11 mouse cellular contexts compared by ENCODE assay signal in genomic region chr4:98461804-98462341, GRCm38 (mm10).
"Had no signal": no experiment of that assay in that cellular context is flagged by ENCODE, and none has a peak within 500 bp of the region (broad histone marks: within the 10 kb centered on the region; RNA-seq: fewer than 3 reads in every experiment).

No protein-coding gene starts in this region.

- H3K27ac ChIP-seq: liver, embryonic 14.5 days; neural tube, embryonic 13.5 days; stomach, embryonic 15.5 days had no signal

- H3K9me3 ChIP-seq: neural tube, embryonic 13.5 days; stomach, embryonic 15.5 days had no signal

- H3K4me3 ChIP-seq: neural tube, embryonic 13.5 days; stomach, embryonic 15.5 days had no signal

- H3K36me3 ChIP-seq: neural tube, embryonic 13.5 days; stomach, embryonic 15.5 days had no signal

- ATAC-seq: inflammation-experienced regulatory T-cells, adult 6 months; intestine, postnatal 0 days had no signal

- H3K9ac ChIP-seq: liver, embryonic 14.5 days; neural tube, embryonic 13.5 days; stomach, embryonic 15.5 days had no signal

- H3K4me1 ChIP-seq: neural tube, embryonic 13.5 days; stomach, embryonic 15.5 days had no signal

- H3K27me3 ChIP-seq: neural tube, embryonic 13.5 days; stomach, embryonic 15.5 days had no signal

- DNase-seq: kidney, adult 8-10 months; kidney, postnatal 4 days; left cerebral cortex, postnatal 4 days; lung, adult 18-20 months; right cerebral cortex, postnatal 14 days; thymus, postnatal 36 days had no signal

- H3K4me2 ChIP-seq: neural tube, embryonic 13.5 days; stomach, embryonic 15.5 days had no signal
